Mouse (Mus musculus) heart, embryonic 12.5 days (tissue): ENCODE data around the gene Ccl6. TPM values are rescaled to one million over a fixed set of nuclear protein-coding genes. Genes with fewer than 3 reads are reported as not detected.

ENCODE experiments used
- ATAC-seq: fragments of 200-750 bp; cut with Nextera tagmentation; 2 replicates; pipeline ENCODE4 v1.8.0; 2017; ENCODE audit warnings: moderate TSS enrichment, moderate library complexity; ENCODE audit not compliant: insufficient number of reproducible peaks, low FRiP score
- H3K27ac ChIP-seq: fragments of 300-500 bp; sonication (generic); 2 replicates; pipeline ENCODE4 v1.5.1; 2016; ENCODE audit warnings: mild to moderate bottlenecking, moderate library complexity; ENCODE audit not compliant: poor library complexity, severe bottlenecking
- H3K27me3 ChIP-seq: fragments of 300-500 bp; sonication (generic); replicated peaks from 2 replicates; pipeline ENCODE4 v1.6.1; 2016; ENCODE audit warnings: mild to moderate bottlenecking, moderate library complexity
- H3K36me3 ChIP-seq: fragments of 300-500 bp; sonication (generic); 2 replicates; pipeline ENCODE4 v1.6.1; 2016; ENCODE audit warnings: mild to moderate bottlenecking, moderate library complexity
- H3K4me1 ChIP-seq: fragments of 300-500 bp; sonication (generic); replicated peaks from 2 replicates; pipeline ENCODE4 v1.6.1; 2016; ENCODE audit warnings: mild to moderate bottlenecking
- H3K4me2 ChIP-seq: fragments of 300-500 bp; sonication (generic); 2 replicates; pipeline ENCODE4 v1.6.1; 2016; ENCODE audit warnings: mild to moderate bottlenecking, moderate library complexity
- H3K4me3 ChIP-seq: fragments of 300-500 bp; sonication (generic); 2 replicates; pipeline ENCODE4 v1.5.1; 2016; ENCODE audit warnings: mild to moderate bottlenecking
- H3K9ac ChIP-seq: fragments of 300-500 bp; sonication (generic); 2 replicates; pipeline ENCODE4 v1.6.1; 2016; ENCODE audit warnings: mild to moderate bottlenecking, moderate library complexity
- H3K9me3 ChIP-seq: fragments of 300-500 bp; sonication (generic); replicated peaks from 2 replicates; pipeline ENCODE4 v1.6.1; 2016; ENCODE audit warnings: mild to moderate bottlenecking, moderate library complexity
- WGBS: fragments of 180-500 bp; shearing (Covaris S2); methylation state at CpG from one replicate; pipeline ENCODE4 v1.1.7; 2016; 5-methylcytosine and 5-hydroxymethylcytosine counted together
- polyA plus RNA-seq: library from polyadenylated mRNA; unstranded; fragments of >200 nt; fragmentation: Nextera tagmentation; extraction: Ambion mirVana; gene quantifications from 2 replicates; pipeline ENCODE4 v1.2.1, GENCODE M21; 2016

Gene Ccl6
- 0.86 and 1.5 TPM in 2 replicates for polyA plus RNA-seq

GRCm38 (mm10) chr11:83592853-83593252 lies at the start of gene Ccl6:
Gene Ccl6, minus strand, starts transcription at chr11:83593087.
- no peak within 1 kb of the TSS for H3K27ac ChIP-seq
- H3K4me3 ChIP-seq, result no peak within 1 kb of the TSS
- 0 out of 2 replicates have a peak, but pooled peaks cover 3% of the 10 kb centered on the region for H3K27me3 ChIP-seq
- H3K4me2 ChIP-seq, result no peak within 1 kb of the TSS
- no peaks in the 10 kb centered on the region for H3K9me3 ChIP-seq
- no peak for ATAC-seq
- H3K4me1 ChIP-seq, result no peaks in the 10 kb centered on the region
- H3K36me3 ChIP-seq, result no peaks in the 10 kb centered on the region
- WGBS, result 44% methylated on average over 2 of the region's 2 CpGs
- no peak within 1 kb of the TSS for H3K9ac ChIP-seq

- Histone ChIP-seq H3K36me3 (no peaks in the 10 kb centered on the region), H3K9me3 (peaks cover 6% of the 10 kb centered on the region; the same call in 1 of the 2 replicates), H3K4me1 (no peaks in the 10 kb centered on the region; the same call in 1 of the 2 replicates), H3K4me3 (no peak overlapping the region), H3K27ac (no peak overlapping the region), H3K9ac (no peak overlapping the region), H3K27me3 (no peaks in the 10 kb centered on the region), H3K4me2 (no peak overlapping the region)
- 64% methylated on average over 2 of the region's 2 CpGs for WGBS
- ATAC-seq, result no peak
Observed at GRCm38 (mm10) chr11:83641216-83641615, 48.3 kb upstream of the Ccl6 start.

- Histone ChIP-seq H3K4me1 (no peaks in the 10 kb centered on the region; the same call in 1 of the 2 replicates), H3K9me3 (peaks cover 3% of the 10 kb centered on the region; the same call in 1 of the 2 replicates), H3K4me3 (no peak overlapping the region), H3K27ac (no peak overlapping the region), H3K27me3 (no peaks in the 10 kb centered on the region), H3K9ac (no peak overlapping the region), H3K36me3 (no peaks in the 10 kb centered on the region), H3K4me2 (no peak overlapping the region)
- no peak for ATAC-seq
- WGBS, result 76% methylated on average over 5 of the region's 5 CpGs
Observed at GRCm38 (mm10) chr11:83640141-83640540, 47.3 kb upstream of the Ccl6 start.

- Histone ChIP-seq H3K27me3 (no peaks in the 10 kb centered on the region), H3K27ac (no peak overlapping the region), H3K9ac (no peak overlapping the region), H3K4me1 (no peaks in the 10 kb centered on the region; the same call in 1 of the 2 replicates), H3K9me3 (no peaks in the 10 kb centered on the region), H3K4me3 (no peak overlapping the region), H3K4me2 (no peak overlapping the region), H3K36me3 (no peaks in the 10 kb centered on the region)
- ATAC-seq, result no peak
- 57% methylated on average over 3 of the region's 3 CpGs for WGBS
Observed at GRCm38 (mm10) chr11:83639533-83639932, 46.6 kb upstream of the Ccl6 start.

GRCm38 (mm10) chr11:83638934-83639333 lies 46.0 kb upstream of the Ccl6 start:
- no peaks in the 10 kb centered on the region for H3K36me3 ChIP-seq
- ATAC-seq, result no peak
- no peak overlapping the region for H3K4me2 ChIP-seq
- no peaks in the 10 kb centered on the region for H3K27me3 ChIP-seq
- WGBS, result 56% methylated on average over 2 of the region's 2 CpGs
- H3K9ac ChIP-seq, result no peak overlapping the region
- peaks cover under 1% of the 10 kb centered on the region; the same call in 1 of the 2 replicates for H3K4me1 ChIP-seq
- H3K27ac ChIP-seq, result no peak overlapping the region
- no peaks in the 10 kb centered on the region for H3K9me3 ChIP-seq
- no peak overlapping the region for H3K4me3 ChIP-seq

GRCm38 (mm10) chr11:83636742-83637235 lies 43.9 kb upstream of the Ccl6 start:
- Histone ChIP-seq H3K4me1 (peaks cover 7% of the 10 kb centered on the region), H3K27ac (no peak overlapping the region), H3K36me3 (no peaks in the 10 kb centered on the region), H3K9ac (no peak overlapping the region), H3K9me3 (no peaks in the 10 kb centered on the region), H3K27me3 (no peaks in the 10 kb centered on the region), H3K4me2 (no peak overlapping the region), H3K4me3 (no peak overlapping the region)
- ATAC-seq, result no peak
- 49% methylated on average over 1 of the region's 1 CpGs for WGBS

GRCm38 (mm10) chr11:83634898-83635297 lies 42.0 kb upstream of the Ccl6 start:
- H3K27ac ChIP-seq, result no peak overlapping the region
- no peaks in the 10 kb centered on the region for H3K27me3 ChIP-seq
- no peak overlapping the region for H3K4me2 ChIP-seq
- H3K36me3 ChIP-seq, result no peaks in the 10 kb centered on the region
- no peak overlapping the region for H3K4me3 ChIP-seq
- H3K4me1 ChIP-seq, result peaks cover 14% of the 10 kb centered on the region
- H3K9me3 ChIP-seq, result no peaks in the 10 kb centered on the region
- ATAC-seq, result no peak
- 88% methylated on average over 2 of the region's 2 CpGs for WGBS
- no peak overlapping the region for H3K9ac ChIP-seq

- 70% methylated on average over 4 of the region's 4 CpGs for WGBS
- no peaks in the 10 kb centered on the region for H3K9me3 ChIP-seq
- no peak overlapping the region for H3K9ac ChIP-seq
- H3K27ac ChIP-seq, result no peak overlapping the region
- H3K4me3 ChIP-seq, result no peak overlapping the region
- no peak overlapping the region for H3K4me2 ChIP-seq
- H3K4me1 ChIP-seq, result peaks cover 14% of the 10 kb centered on the region
- no peak for ATAC-seq
- no peaks in the 10 kb centered on the region for H3K27me3 ChIP-seq
- no peaks in the 10 kb centered on the region for H3K36me3 ChIP-seq
Observed at GRCm38 (mm10) chr11:83634425-83634824, 41.5 kb upstream of the Ccl6 start.

- Histone ChIP-seq H3K4me2 (no peak overlapping the region), H3K36me3 (no peaks in the 10 kb centered on the region), H3K9ac (no peak overlapping the region), H3K4me3 (no peak overlapping the region), H3K27me3 (no peaks in the 10 kb centered on the region), H3K4me1 (peaks cover 14% of the 10 kb centered on the region), H3K9me3 (no peaks in the 10 kb centered on the region), H3K27ac (no peak overlapping the region)
- WGBS, result 57% methylated on average over 4 of the region's 4 CpGs
- ATAC-seq, result no peak
Observed at GRCm38 (mm10) chr11:83632744-83633143, 39.9 kb upstream of the Ccl6 start.

GRCm38 (mm10) chr11:83631065-83631464 lies 38.2 kb upstream of the Ccl6 start:
- no peak overlapping the region for H3K9ac ChIP-seq
- H3K4me1 ChIP-seq, result peaks cover 14% of the 10 kb centered on the region
- no peaks in the 10 kb centered on the region for H3K27me3 ChIP-seq
- no peaks in the 10 kb centered on the region for H3K9me3 ChIP-seq
- no peaks in the 10 kb centered on the region for H3K36me3 ChIP-seq
- no peak overlapping the region for H3K4me2 ChIP-seq
- H3K27ac ChIP-seq, result no peak overlapping the region
- H3K4me3 ChIP-seq, result no peak overlapping the region
- WGBS, result 62% methylated on average over 2 of the region's 2 CpGs
- no peak for ATAC-seq

GRCm38 (mm10) chr11:83630630-83631029 lies 37.7 kb upstream of the Ccl6 start:
- H3K9ac ChIP-seq, result no peak overlapping the region
- H3K27ac ChIP-seq, result no peak overlapping the region
- H3K4me1 ChIP-seq, result peaks cover 14% of the 10 kb centered on the region
- no peaks in the 10 kb centered on the region for H3K36me3 ChIP-seq
- no peak overlapping the region for H3K4me2 ChIP-seq
- H3K4me3 ChIP-seq, result no peak overlapping the region
- no peaks in the 10 kb centered on the region for H3K27me3 ChIP-seq
- no peaks in the 10 kb centered on the region for H3K9me3 ChIP-seq
- WGBS, result 82% methylated on average over 1 of the region's 1 CpGs
- peak; percentile 51; the same call in 1 of the 2 replicates for ATAC-seq

- 81% methylated on average over 9 of the region's 9 CpGs for WGBS
- Histone ChIP-seq H3K4me1 (peaks cover 13% of the 10 kb centered on the region), H3K4me3 (no peak overlapping the region), H3K27ac (no peak overlapping the region), H3K9ac (no peak overlapping the region), H3K27me3 (no peaks in the 10 kb centered on the region), H3K9me3 (no peaks in the 10 kb centered on the region), H3K4me2 (no peak overlapping the region), H3K36me3 (no peaks in the 10 kb centered on the region)
- ATAC-seq, result no peak
Observed at GRCm38 (mm10) chr11:83628808-83629207, 35.9 kb upstream of the Ccl6 start.
